Mouse (Mus musculus) megakaryocyte, embryonic 14.5 days (primary cell): ENCODE measurements at regions not wholly inside any gene's neighbourhood (a gene's known extent, or its start where the extent isn't known, plus 50 kb on each side); places are given as distances from the start of the nearest gene placed in this dataset.
A peak's percentile ranks its signal among the peaks of the same experiment; 100 is the strongest.
"Not testable (repeated sequence)": the region's sequence is repeated elsewhere in the genome, so short reads cannot be mapped to it uniquely, and the experiment has no call there.

Experiments used
- H3K27me3 ChIP-seq: replicated peaks from 2 replicates; pipeline ENCODE3; 2012; ENCODE audit warnings: inconsistent platforms
- H3K36me3 ChIP-seq: replicated peaks from 2 replicates; pipeline ENCODE3; 2012; ENCODE audit warnings: low read length, inconsistent platforms, mixed read lengths
- H3K4me1 ChIP-seq: 2 replicates; pipeline ENCODE4 v1.6.1; 2012; ENCODE audit warnings: inconsistent platforms
- H3K4me3 ChIP-seq: replicated peaks from 2 replicates; pipeline ENCODE3; 2012; ENCODE audit warnings: moderate library complexity, mild to moderate bottlenecking, inconsistent platforms
- H3K9me3 ChIP-seq: 2 replicates; pipeline ENCODE4 v1.6.1; 2012; ENCODE audit warnings: inconsistent platforms
- FLI1 ChIP-seq: IDR thresholded peaks from 2 replicates; pipeline ENCODE4 v1.6.1; 2012; ENCODE audit warnings: low read length, inconsistent platforms, mixed read lengths
- GATA1 ChIP-seq: IDR thresholded peaks from 3 replicates; pipeline ENCODE4 v1.6.1; 2012; ENCODE audit warnings: mixed read lengths, low read length, inconsistent platforms, borderline replicate concordance

DNA sequence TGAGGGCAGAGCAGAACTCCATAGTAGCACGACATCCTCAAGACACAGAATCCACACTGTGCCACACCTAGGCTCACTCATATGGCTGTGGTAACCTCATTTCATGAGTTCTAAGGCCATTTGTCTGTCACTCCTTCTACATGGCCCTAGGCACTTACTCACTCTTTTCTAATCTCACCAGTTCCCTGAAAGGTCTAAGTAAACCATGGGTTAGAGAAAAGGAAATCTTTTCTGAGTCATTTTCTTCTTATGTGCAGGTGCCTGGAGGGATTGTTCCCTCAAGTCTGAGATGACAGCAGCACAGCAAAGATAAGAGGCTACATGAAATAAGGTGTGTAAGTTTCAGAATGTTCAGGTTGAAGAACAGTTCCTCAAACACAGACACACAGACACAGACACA is 120.8 kb upstream of the Gdi2 start:
- H3K27me3 ChIP-seq, result no peaks in the 10 kb centered on the region
- H3K9me3 ChIP-seq, result peaks cover 34% of the 10 kb centered on the region
- no peaks in the 10 kb centered on the region for H3K4me1 ChIP-seq
- TF ChIP-seq FLI1 (no peak), GATA1 (no peak)
- no peaks in the 10 kb centered on the region for H3K36me3 ChIP-seq
- H3K4me3 ChIP-seq, result no peak overlapping the region

DNA sequence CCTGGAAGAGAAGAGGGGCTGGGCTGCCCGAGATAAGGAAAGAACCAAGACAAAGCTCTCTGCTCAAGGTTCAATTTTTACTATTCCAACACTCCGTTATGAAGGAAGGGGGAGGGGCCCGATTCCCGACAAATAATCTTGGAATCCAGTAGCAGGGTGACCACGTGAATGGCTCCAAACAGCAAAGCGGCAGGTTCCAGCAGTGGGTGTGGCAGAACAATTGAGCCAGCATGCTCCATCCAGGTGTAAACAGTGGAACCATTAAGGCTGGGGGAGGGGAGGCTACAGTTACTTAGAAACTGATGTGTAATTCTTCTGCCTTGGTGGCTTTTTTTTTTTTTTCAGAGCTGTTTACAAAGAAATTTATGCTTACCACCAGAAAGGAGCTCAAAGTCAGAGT is 82.5 kb upstream of the Gdi2 start:
- not testable (repeated sequence) for H3K9me3 ChIP-seq, H3K4me1 ChIP-seq, H3K27me3 ChIP-seq, H3K4me3 ChIP-seq, H3K36me3 ChIP-seq

DNA sequence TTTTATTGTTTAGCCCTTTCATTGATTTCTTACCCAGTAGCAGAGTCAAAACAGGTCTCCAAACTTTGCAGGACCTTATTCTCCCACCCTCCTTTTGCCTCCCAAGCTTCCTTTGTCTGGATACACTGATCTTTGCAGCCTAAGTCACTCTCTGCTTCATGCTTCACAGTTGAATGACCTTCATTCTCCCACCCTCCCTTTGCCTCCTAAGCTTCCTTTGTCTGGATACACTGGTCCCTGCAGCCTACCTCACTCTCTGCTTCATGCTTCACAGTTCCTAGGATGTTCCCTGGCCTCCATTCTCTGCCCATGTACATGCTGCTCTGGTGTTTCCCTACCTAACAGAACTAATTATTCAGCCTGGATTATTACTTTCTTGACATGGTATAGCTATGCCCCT is 61.0 kb upstream of the Gdi2 start:
- no peak for TF ChIP-seq FLI1
- TF ChIP-seq GATA1, result no peak
- Histone ChIP-seq H3K27me3 (peaks cover 2% of the 10 kb centered on the region), H3K36me3 (no peaks in the 10 kb centered on the region), H3K9me3 (peaks cover 7% of the 10 kb centered on the region), H3K4me3 (no peak overlapping the region), H3K4me1 (peaks cover 9% of the 10 kb centered on the region)

DNA sequence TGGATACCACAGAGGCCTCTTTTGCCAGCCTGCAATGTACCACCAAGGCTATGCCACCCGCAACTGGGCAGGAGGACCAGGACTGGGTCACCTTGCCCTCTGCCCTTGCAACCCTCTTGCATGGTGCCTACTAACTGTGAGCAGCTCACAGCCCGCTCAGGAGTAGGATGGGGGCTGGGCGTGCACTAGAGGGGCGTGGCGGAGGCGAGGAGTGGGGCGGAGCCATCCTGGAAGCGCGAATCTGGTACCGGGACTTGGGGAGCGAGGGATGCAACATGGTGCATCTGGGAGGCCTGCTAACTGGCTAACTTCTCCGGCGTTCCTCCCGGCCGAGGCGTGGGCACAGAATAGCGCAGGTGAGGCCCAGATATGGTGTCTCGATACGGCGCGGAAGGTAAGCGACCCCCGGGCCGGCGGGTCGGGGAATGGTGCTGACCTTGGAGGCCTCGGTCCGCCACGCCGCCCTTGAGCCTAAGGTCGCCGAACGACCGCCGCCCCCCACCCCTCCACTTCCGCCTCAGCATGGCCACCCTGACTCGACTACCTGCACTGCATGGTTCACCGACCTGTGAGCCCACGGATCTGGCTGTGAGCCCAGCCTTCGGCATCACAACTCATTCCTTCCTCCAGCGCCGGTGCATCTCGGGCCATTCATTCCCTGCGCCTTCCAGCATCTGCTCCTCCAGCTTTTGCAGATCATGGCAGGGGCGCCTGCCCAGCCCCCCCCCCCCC is 59.7 kb upstream of the Gdi2 start:
- Histone ChIP-seq H3K4me1 (peaks cover 9% of the 10 kb centered on the region), H3K4me3 (peak overlapping the region; percentile 91), H3K36me3 (no peaks in the 10 kb centered on the region), H3K27me3 (peaks cover 2% of the 10 kb centered on the region), H3K9me3 (peaks cover 7% of the 10 kb centered on the region)
- TF ChIP-seq GATA1, result no peak
- TF ChIP-seq FLI1, result no peak
